Mouse (Mus musculus): ENCODE results near the gene Gli2. TPM values are rescaled to one million over a fixed set of nuclear protein-coding genes. Genes with fewer than 3 reads are reported as not detected.

The Gli2 gene
- polyA plus RNA-seq, 1 experiment from 2014 or later: 2.5 TPM

GRCm38 (mm10) chr1:118873559-118873958 is 179.9 kb downstream of the Gli2 start:
- Histone ChIP-seq H3K4me2 (no peak overlapping the region), H3K9ac (no peak overlapping the region), H3K4me1 (replicated peaks) (no peaks in the 10 kb centered on the region), H3K27ac (replicated peaks) (no peak overlapping the region), H3K27me3 (no peaks in the 10 kb centered on the region), H3K4me3 (no peak overlapping the region), H3K9me3 (no peaks in the 10 kb centered on the region), H3K36me3 (no peaks in the 10 kb centered on the region)
- ATAC-seq (ENCODE audit: low FRiP score, low read depth): no peak
- 77% methylated on average over 7 of the region's 7 CpGs for WGBS

GRCm38 (mm10) chr1:118864735-118865134 is 188.7 kb downstream of the Gli2 start:
- H3K27me3 ChIP-seq: no peaks in the 10 kb centered on the region
- no peak overlapping the region for H3K4me3 ChIP-seq
- H3K9ac ChIP-seq: no peak overlapping the region
- no peak overlapping the region for H3K4me2 ChIP-seq
- no peaks in the 10 kb centered on the region for H3K9me3 ChIP-seq
- no peak overlapping the region for H3K27ac ChIP-seq (replicated peaks)
- H3K4me1 ChIP-seq (replicated peaks): no peaks in the 10 kb centered on the region
- H3K36me3 ChIP-seq: no peaks in the 10 kb centered on the region
- ATAC-seq (ENCODE audit: low FRiP score, low read depth): peak; percentile 45
- WGBS: 54% methylated on average over 9 of the region's 9 CpGs

- Histone ChIP-seq H3K4me2 (no peak overlapping the region), H3K9me3 (no peaks in the 10 kb centered on the region), H3K36me3 (no peaks in the 10 kb centered on the region), H3K9ac (no peak overlapping the region), H3K27me3 (no peaks in the 10 kb centered on the region), H3K4me3 (no peak overlapping the region), H3K27ac (replicated peaks) (no peak overlapping the region), H3K4me1 (replicated peaks) (no peaks in the 10 kb centered on the region)
- peak; percentile 23; the same call in 1 of the 2 replicates for ATAC-seq (ENCODE audit: low FRiP score, low read depth)
- 65% methylated on average over 5 of the region's 5 CpGs for WGBS
These were observed 189.4 kb downstream of the Gli2 start for GRCm38 (mm10) chr1:118864031-118864430.

GRCm38 (mm10) chr1:118858101-118858500 is 195.3 kb downstream of the Gli2 start:
- 53% methylated on average over 9 of the region's 9 CpGs for WGBS
- Histone ChIP-seq H3K9ac (no peak overlapping the region), H3K9me3 (no peaks in the 10 kb centered on the region), H3K4me2 (no peak overlapping the region), H3K36me3 (no peaks in the 10 kb centered on the region), H3K27ac (replicated peaks) (no peak overlapping the region), H3K4me1 (replicated peaks) (no peaks in the 10 kb centered on the region), H3K27me3 (no peaks in the 10 kb centered on the region), H3K4me3 (no peak overlapping the region)
- no peak for ATAC-seq (ENCODE audit: low FRiP score, low read depth)

GRCm38 (mm10) chr1:118830658-118831057 is 222.8 kb downstream of the Gli2 start:
- Histone ChIP-seq H3K9ac (no peak overlapping the region), H3K9me3 (no peaks in the 10 kb centered on the region), H3K4me2 (no peak overlapping the region), H3K27me3 (no peaks in the 10 kb centered on the region), H3K4me1 (replicated peaks) (peaks cover 3% of the 10 kb centered on the region; the same call in 1 of the 2 replicates), H3K36me3 (no peaks in the 10 kb centered on the region), H3K27ac (replicated peaks) (no peak overlapping the region), H3K4me3 (no peak overlapping the region)
- no peak for ATAC-seq (ENCODE audit: low FRiP score, low read depth)
- 82% methylated on average over 5 of the region's 5 CpGs for WGBS

- H3K27me3 ChIP-seq: no peaks in the 10 kb centered on the region
- no peaks in the 10 kb centered on the region for H3K36me3 ChIP-seq
These were observed 226.8 kb downstream of the Gli2 start for GRCm38 (mm10) chr1:118826614-118827013.

GRCm38 (mm10) chr1:118825467-118826219 is 227.8 kb downstream of the Gli2 start:
- H3K27ac ChIP-seq (replicated peaks): no peak overlapping the region
- H3K9me3 ChIP-seq: no peaks in the 10 kb centered on the region
- no peak overlapping the region for H3K4me3 ChIP-seq
- H3K9ac ChIP-seq: no peak overlapping the region
- no peaks in the 10 kb centered on the region for H3K27me3 ChIP-seq
- H3K4me2 ChIP-seq: peak overlapping the region; percentile 24; the same call in 1 of the 2 replicates
- peaks cover 6% of the 10 kb centered on the region; the same call in 1 of the 2 replicates for H3K4me1 ChIP-seq (replicated peaks)
- H3K36me3 ChIP-seq: no peaks in the 10 kb centered on the region
- ATAC-seq (ENCODE audit: low FRiP score, low read depth): peak; percentile 43; the same call in 1 of the 2 replicates
- WGBS: 50% methylated on average over 31 of the region's 31 CpGs

More at GRCm38 (mm10) chr1:118826614-118827013, 226.8 kb downstream of the Gli2 start:
- Histone ChIP-seq H3K4me1 (replicated peaks) (peaks cover 6% of the 10 kb centered on the region; the same call in 1 of the 2 replicates), H3K9ac (no peak overlapping the region), H3K9me3 (no peaks in the 10 kb centered on the region), H3K4me2 (no peak overlapping the region), H3K27ac (replicated peaks) (no peak overlapping the region), H3K4me3 (no peak overlapping the region)
- ATAC-seq (ENCODE audit: low FRiP score, low read depth): no peak
- 88% methylated on average over 11 of the region's 11 CpGs for WGBS

- Histone ChIP-seq H3K27ac (replicated peaks) (no peak overlapping the region), H3K27me3 (no peaks in the 10 kb centered on the region), H3K9ac (no peak overlapping the region), H3K4me2 (no peak overlapping the region), H3K4me3 (no peak overlapping the region), H3K36me3 (no peaks in the 10 kb centered on the region), H3K4me1 (replicated peaks) (peaks cover 6% of the 10 kb centered on the region; the same call in 1 of the 2 replicates), H3K9me3 (no peaks in the 10 kb centered on the region)
- 88% methylated on average over 3 of the region's 3 CpGs for WGBS
- peak; percentile 24; the same call in 1 of the 2 replicates for ATAC-seq (ENCODE audit: low FRiP score, low read depth)
These were observed 228.4 kb downstream of the Gli2 start for GRCm38 (mm10) chr1:118825035-118825434.

GRCm38 (mm10) chr1:118822258-118822657 is 231.2 kb downstream of the Gli2 start:
- no peaks in the 10 kb centered on the region for H3K27me3 ChIP-seq
- over 99% methylated on average over 2 of the region's 2 CpGs for WGBS

GRCm38 (mm10) chr1:118815015-118815414 is 238.4 kb downstream of the Gli2 start:
- Histone ChIP-seq H3K9ac (no peak overlapping the region), H3K4me1 (replicated peaks) (no peaks in the 10 kb centered on the region), H3K27ac (replicated peaks) (no peak overlapping the region), H3K36me3 (no peaks in the 10 kb centered on the region), H3K9me3 (no peaks in the 10 kb centered on the region), H3K27me3 (no peaks in the 10 kb centered on the region), H3K4me3 (no peak overlapping the region), H3K4me2 (no peak overlapping the region)
- ATAC-seq (ENCODE audit: low FRiP score, low read depth): no peak
- WGBS: 94% methylated on average over 2 of the region's 2 CpGs

More at GRCm38 (mm10) chr1:118822258-118822657, 231.2 kb downstream of the Gli2 start:
- Histone ChIP-seq H3K4me2 (no peak overlapping the region), H3K4me3 (no peak overlapping the region), H3K36me3 (no peaks in the 10 kb centered on the region), H3K27ac (replicated peaks) (no peak overlapping the region), H3K9ac (no peak overlapping the region), H3K4me1 (replicated peaks) (peaks cover 6% of the 10 kb centered on the region; the same call in 1 of the 2 replicates), H3K9me3 (no peaks in the 10 kb centered on the region)
- no peak for ATAC-seq (ENCODE audit: low FRiP score, low read depth)

GRCm38 (mm10) chr1:118810336-118810735 is 243.1 kb downstream of the Gli2 start:
- no peaks in the 10 kb centered on the region for H3K9me3 ChIP-seq
- 82% methylated on average over 4 of the region's 4 CpGs for WGBS
- no peak for ATAC-seq (ENCODE audit: low FRiP score, low read depth)
- no peak overlapping the region for H3K9ac ChIP-seq
- H3K27ac ChIP-seq (replicated peaks): no peak overlapping the region
- H3K27me3 ChIP-seq: no peaks in the 10 kb centered on the region
- H3K4me3 ChIP-seq: no peak overlapping the region
- H3K4me2 ChIP-seq: no peak overlapping the region
- no peaks in the 10 kb centered on the region for H3K4me1 ChIP-seq (replicated peaks)
- H3K36me3 ChIP-seq: no peaks in the 10 kb centered on the region

- Histone ChIP-seq H3K27me3 (0 out of 2 replicates have a peak, but pooled peaks cover 2% of the 10 kb centered on the region), H3K9me3 (no peaks in the 10 kb centered on the region), H3K4me3 (no peak overlapping the region), H3K36me3 (no peaks in the 10 kb centered on the region), H3K9ac (no peak overlapping the region), H3K27ac (replicated peaks) (no peak overlapping the region), H3K4me2 (no peak overlapping the region), H3K4me1 (replicated peaks) (no peaks in the 10 kb centered on the region)
- 90% methylated on average over 3 of the region's 3 CpGs for WGBS
- ATAC-seq (ENCODE audit: low FRiP score, low read depth): no peak; the same call in 1 of the 2 replicates
These were observed 246.7 kb downstream of the Gli2 start for GRCm38 (mm10) chr1:118806727-118807126.
